Mouse (Mus musculus): ENCODE data around the gene Arrdc2. TPM values are rescaled to one million over a fixed set of nuclear protein-coding genes. Genes with fewer than 3 reads are reported as not detected.

The Arrdc2 gene
- polyA plus RNA-seq, 1 experiment from 2014 or later: 5.2 TPM

- DNase-seq (ENCODE audit: low spot score): no peak
- WGBS: 8% methylated on average over 31 of the region's 31 CpGs
- peak overlapping the region; percentile 91 for H3K27ac ChIP-seq (replicated peaks)
- H3K4me3 ChIP-seq: peak overlapping the region; percentile 81
- peaks cover 48% of the 10 kb centered on the region for H3K4me1 ChIP-seq
- no peaks in the 10 kb centered on the region for H3K9me3 ChIP-seq (replicated peaks)
- peaks cover 13% of the 10 kb centered on the region for H3K36me3 ChIP-seq
- H3K27me3 ChIP-seq (ENCODE audit: low read depth, poor library complexity, severe bottlenecking): peaks cover 7% of the 10 kb centered on the region
Observed at GRCm38 (mm10) chr8:70872643-70873363, 33.3 kb upstream of the Arrdc2 start.

GRCm38 (mm10) chr8:70871195-70871807 is 31.8 kb upstream of the Arrdc2 start:
- Histone ChIP-seq H3K4me3 (peak overlapping the region; percentile 29; the same call in 1 of the 2 replicates), H3K27ac (replicated peaks) (no peak overlapping the region), H3K4me1 (peaks cover 58% of the 10 kb centered on the region), H3K9me3 (replicated peaks) (no peaks in the 10 kb centered on the region), H3K27me3 (ENCODE audit: low read depth, poor library complexity, severe bottlenecking) (peaks cover 8% of the 10 kb centered on the region), H3K36me3 (peaks cover 18% of the 10 kb centered on the region)
- no peak for DNase-seq (ENCODE audit: low spot score)
- WGBS: 92% methylated on average over 5 of the region's 5 CpGs

GRCm38 (mm10) chr8:70869601-70870041 is 30.1 kb upstream of the Arrdc2 start:
- no peaks in the 10 kb centered on the region for H3K9me3 ChIP-seq (replicated peaks)
- H3K36me3 ChIP-seq: peaks cover 18% of the 10 kb centered on the region
- H3K4me1 ChIP-seq: peaks cover 71% of the 10 kb centered on the region
- 51% methylated on average over 16 of the region's 16 CpGs for WGBS
- H3K27ac ChIP-seq (replicated peaks): peak overlapping the region; percentile 75
- H3K27me3 ChIP-seq (ENCODE audit: low read depth, poor library complexity, severe bottlenecking): peaks cover 8% of the 10 kb centered on the region
- peak overlapping the region; percentile 41 for H3K4me3 ChIP-seq
- peak; percentile 75 for DNase-seq (ENCODE audit: low spot score)

GRCm38 (mm10) chr8:70869199-70869571 is 29.7 kb upstream of the Arrdc2 start:
- H3K4me1 ChIP-seq: peaks cover 72% of the 10 kb centered on the region
- peak overlapping the region; percentile 75 for H3K27ac ChIP-seq (replicated peaks)
- peaks cover 18% of the 10 kb centered on the region for H3K36me3 ChIP-seq
- H3K27me3 ChIP-seq (ENCODE audit: low read depth, poor library complexity, severe bottlenecking): peaks cover 8% of the 10 kb centered on the region
- no peaks in the 10 kb centered on the region for H3K9me3 ChIP-seq (replicated peaks)
- peak overlapping the region; percentile 41 for H3K4me3 ChIP-seq
- no peak for DNase-seq (ENCODE audit: low spot score)
- WGBS: 39% methylated on average over 5 of the region's 5 CpGs

- Histone ChIP-seq H3K27me3 (ENCODE audit: low read depth, poor library complexity, severe bottlenecking) (peaks cover 8% of the 10 kb centered on the region), H3K27ac (replicated peaks) (peak overlapping the region; percentile 75), H3K9me3 (replicated peaks) (no peaks in the 10 kb centered on the region), H3K4me1 (peaks cover 74% of the 10 kb centered on the region), H3K36me3 (peaks cover 18% of the 10 kb centered on the region), H3K4me3 (peak overlapping the region; percentile 41)
- peak; percentile 71 for DNase-seq (ENCODE audit: low spot score)
- 10% methylated on average over 40 of the region's 40 CpGs for WGBS
Observed at GRCm38 (mm10) chr8:70868559-70869198, 29.2 kb upstream of the Arrdc2 start.

- no peak for DNase-seq (ENCODE audit: low spot score)
- no peaks in the 10 kb centered on the region for H3K9me3 ChIP-seq (replicated peaks)
- peak overlapping the region; percentile 98 for H3K27ac ChIP-seq (replicated peaks)
- H3K4me1 ChIP-seq: peaks cover 81% of the 10 kb centered on the region
- H3K4me3 ChIP-seq: peak overlapping the region; percentile 66; the same call in 1 of the 2 replicates
- H3K27me3 ChIP-seq (ENCODE audit: low read depth, poor library complexity, severe bottlenecking): peaks cover 29% of the 10 kb centered on the region
- peaks cover 18% of the 10 kb centered on the region for H3K36me3 ChIP-seq
- 90% methylated on average over 7 of the region's 7 CpGs for WGBS
Observed at GRCm38 (mm10) chr8:70866566-70866965, 27.0 kb upstream of the Arrdc2 start.

GRCm38 (mm10) chr8:70866001-70866520 is 26.5 kb upstream of the Arrdc2 start:
- DNase-seq (ENCODE audit: low spot score): no peak
- H3K36me3 ChIP-seq: peaks cover 17% of the 10 kb centered on the region
- H3K27me3 ChIP-seq (ENCODE audit: low read depth, poor library complexity, severe bottlenecking): peaks cover 34% of the 10 kb centered on the region
- H3K27ac ChIP-seq (replicated peaks): peak overlapping the region; percentile 98
- peaks cover 81% of the 10 kb centered on the region for H3K4me1 ChIP-seq
- no peaks in the 10 kb centered on the region for H3K9me3 ChIP-seq (replicated peaks)
- H3K4me3 ChIP-seq: peak overlapping the region; percentile 66
- WGBS: 9% methylated on average over 12 of the region's 12 CpGs

- Histone ChIP-seq H3K9me3 (replicated peaks) (no peaks in the 10 kb centered on the region), H3K4me3 (peak overlapping the region; percentile 66), H3K27me3 (ENCODE audit: low read depth, poor library complexity, severe bottlenecking) (peaks cover 38% of the 10 kb centered on the region), H3K27ac (replicated peaks) (peak overlapping the region; percentile 98), H3K36me3 (peaks cover 15% of the 10 kb centered on the region), H3K4me1 (peaks cover 81% of the 10 kb centered on the region)
- WGBS: under 1% methylated on average over 46 of the region's 46 CpGs
- peak; percentile 100 for DNase-seq (ENCODE audit: low spot score)
Observed at GRCm38 (mm10) chr8:70865350-70866000, 26.0 kb upstream of the Arrdc2 start.

- peak overlapping the region; percentile 66 for H3K4me3 ChIP-seq
- under 1% methylated on average over 24 of the region's 24 CpGs for WGBS
- peak overlapping the region; percentile 98 for H3K27ac ChIP-seq (replicated peaks)
- H3K27me3 ChIP-seq (ENCODE audit: low read depth, poor library complexity, severe bottlenecking): peaks cover 38% of the 10 kb centered on the region
- peaks cover 79% of the 10 kb centered on the region for H3K4me1 ChIP-seq
- H3K9me3 ChIP-seq (replicated peaks): no peaks in the 10 kb centered on the region
- H3K36me3 ChIP-seq: peaks cover 15% of the 10 kb centered on the region
- peak; percentile 78 for DNase-seq (ENCODE audit: low spot score)
Observed at GRCm38 (mm10) chr8:70864712-70865221, 25.2 kb upstream of the Arrdc2 start.

- H3K27ac ChIP-seq (replicated peaks): peak overlapping the region; percentile 98
- peaks cover 38% of the 10 kb centered on the region for H3K27me3 ChIP-seq (ENCODE audit: low read depth, poor library complexity, severe bottlenecking)
- DNase-seq (ENCODE audit: low spot score): peak; percentile 60
- peak overlapping the region; percentile 66 for H3K4me3 ChIP-seq
- H3K36me3 ChIP-seq: peaks cover 15% of the 10 kb centered on the region
- peaks cover 74% of the 10 kb centered on the region for H3K4me1 ChIP-seq
- WGBS: 1% methylated on average over 46 of the region's 46 CpGs
- no peaks in the 10 kb centered on the region for H3K9me3 ChIP-seq (replicated peaks)
Observed at GRCm38 (mm10) chr8:70863956-70864711, 24.6 kb upstream of the Arrdc2 start.

- H3K9me3 ChIP-seq (replicated peaks): no peaks in the 10 kb centered on the region
- peaks cover 7% of the 10 kb centered on the region for H3K36me3 ChIP-seq
- peak within 1 kb of the TSS; percentile 66 for H3K4me3 ChIP-seq
- under 1% methylated on average over 55 of the region's 55 CpGs for WGBS
- peak; percentile 76 for DNase-seq (ENCODE audit: low spot score)
- peaks cover 74% of the 10 kb centered on the region for H3K4me1 ChIP-seq
- peak within 1 kb of the TSS; percentile 98 for H3K27ac ChIP-seq (replicated peaks)
- peaks cover 34% of the 10 kb centered on the region for H3K27me3 ChIP-seq (ENCODE audit: low read depth, poor library complexity, severe bottlenecking)
Observed at GRCm38 (mm10) chr8:70862824-70863641, 23.5 kb upstream of the Arrdc2 start, which contains the start of gene Kcnn1. TSS of gene Kcnn1 (minus strand) at chr8:70863258.
